ENCODE assay signal across 13 mouse cellular contexts in genomic region chr14:98929276-98929675, GRCm38 (mm10).
A peak's percentile ranks its signal among the peaks of the same experiment; 100 is the strongest.
DNase-seq lines count a peak whose midpoint lies in the region; ATAC-seq and TF ChIP-seq lines count a peak whose summit lies in the region.
"Had no signal": no experiment of that assay in that cellular context is flagged by ENCODE, and none has a peak within 500 bp of the region (broad histone marks: within the 10 kb centered on the region; RNA-seq: fewer than 3 reads in every experiment).

No protein-coding gene starts in this region.

- TF ChIP-seq RAD21 in MEL (IDR thresholded peaks at IDR 0.05; ENCODE audit: low read depth, low read length): no peak

- no peak overlapping the region for H3K4me2 ChIP-seq in forebrain, embryonic 11.5 days (ENCODE audit: low read depth, low read length, severe bottlenecking)
- H3K4me2 ChIP-seq: forebrain, embryonic 15.5 days had no signal

- no peak for TF ChIP-seq POLR2A in heart, adult 2 months (IDR thresholded peaks at IDR 0.05; ENCODE audit: insufficient read depth, low read depth, low read length)
- TF ChIP-seq POLR2A in MEL (IDR thresholded peaks at IDR 0.05; ENCODE audit: control insufficient read depth in 1 of 2, insufficient read depth in 1 of 2, low read depth in 1 of 2, low read length in 2 of 2, poor library complexity in 1 of 2): no peak

- intact Hi-C loops in heart, adult 2 months (cut with DNase I): no loop called here
- intact Hi-C loops in heart, postnatal 25 days (cut with DNase I): no loop called here

- no peaks in the 10 kb centered on the region for H3K36me3 ChIP-seq in heart, adult 2 months (ENCODE audit: control insufficient read depth, insufficient read depth, low read length)
- peaks cover 0 to 2% of the 10 kb centered on the region in 2 experiments; a peak in 1 of 4 replicates for H3K36me3 ChIP-seq in MEL (ENCODE audit: control insufficient read depth in 1 of 2, insufficient read depth in 2 of 2, low read length in 2 of 2)
- H3K36me3 ChIP-seq in embryonic facial prominence, embryonic 10.5 days (replicated peaks): no peaks in the 10 kb centered on the region
- H3K36me3 ChIP-seq in forebrain, embryonic 11.5 days (ENCODE audit: control insufficient read depth, insufficient read depth, low read length): no peaks in the 10 kb centered on the region
- H3K36me3 ChIP-seq: forebrain, embryonic 15.5 days had no signal

- H3K4me1 ChIP-seq in heart, adult 2 months (ENCODE audit: control insufficient read depth, insufficient read depth, low read length): no peaks in the 10 kb centered on the region
- no peaks in the 10 kb centered on the region for H3K4me1 ChIP-seq in MEL (ENCODE audit: control insufficient read depth in 1 of 2, insufficient read depth in 2 of 2, low read length in 2 of 2)
- H3K4me1 ChIP-seq in embryonic facial prominence, embryonic 10.5 days: no peaks in the 10 kb centered on the region
- no peaks in the 10 kb centered on the region for H3K4me1 ChIP-seq in forebrain, embryonic 11.5 days (replicated peaks; ENCODE audit: control insufficient read depth, insufficient read depth, low read length)
- H3K4me1 ChIP-seq: forebrain, embryonic 15.5 days had no signal

- H3K9ac ChIP-seq in heart, adult 2 months (ENCODE audit: low read depth, low read length): no peak overlapping the region
- H3K9ac ChIP-seq in MEL (ENCODE audit: control insufficient read depth, low read depth, low read length, poor library complexity, severe bottlenecking): no peak overlapping the region
- H3K9ac ChIP-seq in forebrain, embryonic 11.5 days (ENCODE audit: low read length): no peak overlapping the region
- H3K9ac ChIP-seq: forebrain, embryonic 15.5 days had no signal

- no peaks in the 10 kb centered on the region for H3K79me2 ChIP-seq in heart, adult 2 months (replicated peaks; ENCODE audit: control insufficient read depth, insufficient read depth, low read length)
- H3K79me2 ChIP-seq in MEL (ENCODE audit: control insufficient read depth, insufficient read depth, low read length, poor library complexity): no peaks in the 10 kb centered on the region

- no peak for TF ChIP-seq CTCF in heart, adult 2 months (IDR thresholded peaks at IDR 0.05)
- TF ChIP-seq CTCF in MEL (IDR thresholded peaks at IDR 0.05 in 2 of 3, conservative IDR thresholded peaks at IDR 0.05 in 1 of 3; ENCODE audit: control insufficient read depth in 1 of 3, insufficient read depth in 1 of 3, low read depth in 2 of 3, low read length in 3 of 3, poor library complexity in 1 of 3, severe bottlenecking in 1 of 3): no peak

- H3K9me3 ChIP-seq in MEL (replicated peaks; ENCODE audit: insufficient read depth, low read length): no peaks in the 10 kb centered on the region
- H3K9me3 ChIP-seq in embryonic facial prominence, embryonic 10.5 days: no peaks in the 10 kb centered on the region
- H3K9me3 ChIP-seq in forebrain, embryonic 11.5 days (ENCODE audit: control insufficient read depth, low read length): no peaks in the 10 kb centered on the region
- H3K9me3 ChIP-seq: forebrain, embryonic 15.5 days had no signal

- no peak for ATAC-seq in forebrain, embryonic 11.5 days (replicated peaks; ENCODE audit: low FRiP score)
- ATAC-seq: forebrain, embryonic 15.5 days had no signal

- no peak overlapping the region for H3K27ac ChIP-seq in heart, adult 2 months
- H3K27ac ChIP-seq in MEL (ENCODE audit: control insufficient read depth, low read depth, low read length): no peak overlapping the region
- no peak overlapping the region for H3K27ac ChIP-seq in embryonic facial prominence, embryonic 10.5 days (replicated peaks)
- H3K27ac ChIP-seq in forebrain, embryonic 11.5 days (ENCODE audit: low read depth, low read length): no peak overlapping the region
- H3K27ac ChIP-seq: forebrain, embryonic 15.5 days; kidney, postnatal 0 days had no signal

- peak; percentile 23 to 24 for DNase-seq in heart, adult 2 months
- no peak for DNase-seq in heart, postnatal 25 days (ENCODE audit: low spot score)
- peak; percentile 34 for DNase-seq in MEL (ENCODE audit: low read depth, low spot score)
- DNase-seq in gonadal fat pad, adult 2 months (ENCODE audit: low read depth): peak; percentile 12
- peak; percentile 11 to 15 for DNase-seq in kidney, postnatal 4 days
- DNase-seq in right cerebral cortex, postnatal 14 days: no peak
- DNase-seq in embryonic facial prominence, embryonic 10.5 days (ENCODE audit: low spot score): no peak
- DNase-seq in forebrain, embryonic 11.5 days (ENCODE audit: low spot score): no peak
- DNase-seq: cerebellum, adult 11 months; thymus, postnatal 4 days had no signal

- H3K27me3 ChIP-seq in heart, adult 2 months (ENCODE audit: control insufficient read depth, insufficient read depth, low read length): no peaks in the 10 kb centered on the region
- no peaks in the 10 kb centered on the region for H3K27me3 ChIP-seq in MEL (ENCODE audit: control insufficient read depth in 1 of 2, insufficient read depth in 2 of 2, low read length in 2 of 2)
- no peaks in the 10 kb centered on the region for H3K27me3 ChIP-seq in embryonic facial prominence, embryonic 10.5 days (replicated peaks; ENCODE audit: low read depth, poor library complexity, severe bottlenecking)
- no peaks in the 10 kb centered on the region for H3K27me3 ChIP-seq in forebrain, embryonic 11.5 days (ENCODE audit: control insufficient read depth, insufficient read depth, low read length)
- H3K27me3 ChIP-seq: CH12.LX; forebrain, embryonic 15.5 days had no signal

- TF ChIP-seq EP300 in heart, adult 2 months (IDR thresholded peaks at IDR 0.05; ENCODE audit: insufficient read depth, low read depth, low read length): no peak
- no peak for TF ChIP-seq EP300 in MEL (IDR thresholded peaks at IDR 0.05; ENCODE audit: low read depth in 1 of 2, low read length in 2 of 2)

- 28% methylated on average over 2 of the region's 2 CpGs for WGBS in heart, adult 2 months
- WGBS in embryonic facial prominence, embryonic 10.5 days: 76% methylated on average over 2 of the region's 2 CpGs
- 91% methylated on average over 2 of the region's 2 CpGs for WGBS in forebrain, embryonic 11.5 days

- no peak overlapping the region for H3K4me3 ChIP-seq in heart, adult 2 months
- no peak overlapping the region for H3K4me3 ChIP-seq in MEL (ENCODE audit: control insufficient read depth in 1 of 2, insufficient read depth in 1 of 2, low read depth in 2 of 2, low read length in 2 of 2)
- no peak overlapping the region for H3K4me3 ChIP-seq in embryonic facial prominence, embryonic 10.5 days
- H3K4me3 ChIP-seq in forebrain, embryonic 11.5 days (ENCODE audit: low read depth, low read length): no peak overlapping the region
- H3K4me3 ChIP-seq: forebrain, embryonic 15.5 days had no signal

TF ChIP-seq in MEL, 35 proteins besides CTCF, POLR2A, EP300 and RAD21:
- TF ChIP-seq E2F4 (IDR thresholded peaks at IDR 0.05; ENCODE audit: borderline replicate concordance, low read depth, low read length): no peak
- no peak for TF ChIP-seq GATA1 (IDR thresholded peaks at IDR 0.05; ENCODE audit: low read depth, low read length)
- TF ChIP-seq NRF1 (IDR thresholded peaks at IDR 0.05; ENCODE audit: insufficient read depth, low read depth, low read length, poor library complexity, severe bottlenecking): no peak
- TF ChIP-seq MAZ (IDR thresholded peaks at IDR 0.05; ENCODE audit: low read depth, low read length): no peak
- TF ChIP-seq SIN3A (IDR thresholded peaks at IDR 0.05; ENCODE audit: low read length): no peak
- no peak for TF ChIP-seq ZMIZ1 (IDR thresholded peaks at IDR 0.05; ENCODE audit: low read depth, low read length)
- no peak for TF ChIP-seq HCFC1 (IDR thresholded peaks at IDR 0.05; ENCODE audit: low read depth, low read length)
- no peak for TF ChIP-seq UBTF (IDR thresholded peaks at IDR 0.05; ENCODE audit: borderline replicate concordance, insufficient read depth, low read depth, low read length)
- TF ChIP-seq TCF12 (IDR thresholded peaks at IDR 0.05; ENCODE audit: low read depth, low read length): no peak
- no peak for TF ChIP-seq MAX (IDR thresholded peaks at IDR 0.05; ENCODE audit: low read length)
- TF ChIP-seq CHD1 (IDR thresholded peaks at IDR 0.05; ENCODE audit: low read depth, low read length): no peak
- TF ChIP-seq CHD2 (IDR thresholded peaks at IDR 0.05; ENCODE audit: low read length): no peak
- no peak for TF ChIP-seq MYB (IDR thresholded peaks at IDR 0.05; ENCODE audit: low read depth, low read length)
- TF ChIP-seq BHLHE40 (IDR thresholded peaks at IDR 0.05; ENCODE audit: borderline replicate concordance, low read depth, low read length): no peak

Comparison
In these comparisons a context has a peak if more than half of its experiments do, and no peak if none do; other contexts are left out.
1. DNase-seq: peak in heart, adult 2 months (2 of 2), MEL (single experiment), gonadal fat pad, adult 2 months (single experiment) and kidney, postnatal 4 days (2 of 2); none in heart, postnatal 25 days (single experiment), right cerebral cortex, postnatal 14 days (single experiment), embryonic facial prominence, embryonic 10.5 days (single experiment) and forebrain, embryonic 11.5 days (single experiment).